In the genomic region with DNA sequence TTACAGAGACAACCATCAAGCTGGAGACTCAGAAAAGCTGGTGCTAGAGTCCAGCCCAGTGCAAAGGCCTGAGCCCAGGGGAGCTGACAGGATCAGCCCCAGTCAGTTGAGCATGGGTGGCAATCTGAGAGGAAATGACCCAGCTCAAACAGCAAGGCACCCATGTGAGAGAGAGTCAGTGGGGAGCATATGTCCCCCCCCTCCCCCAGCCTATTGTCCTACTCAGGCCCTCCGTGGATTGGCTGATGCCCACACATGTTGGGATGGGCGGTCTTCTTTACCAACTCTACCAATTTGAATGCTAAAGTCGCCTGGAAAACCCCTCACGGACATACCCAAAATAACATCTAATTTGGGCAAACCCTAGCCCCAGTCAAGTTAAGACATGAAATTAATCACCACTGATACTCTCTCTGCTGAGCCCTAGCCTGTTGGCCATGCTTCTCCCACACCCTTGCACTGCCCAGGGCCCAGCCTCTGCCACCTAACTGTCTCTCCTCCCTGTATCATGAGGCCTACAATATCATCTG, we compare ENCODE assay signal across 1 mouse cellular context.
A peak's percentile ranks its signal among the peaks of the same experiment; 100 is the strongest.
TF ChIP-seq lines count a peak whose summit lies in the region.

No protein-coding gene starts in this region.

TF ChIP-seq in CH12.LX, 34 proteins besides CTCF, POLR2A, EP300 and RAD21:
- TF ChIP-seq NELFE (IDR thresholded peaks at IDR 0.05; ENCODE audit: low read depth, low read length) = peak; percentile 68
- TF ChIP-seq MAZ (IDR thresholded peaks at IDR 0.05; ENCODE audit: low read depth, low read length) = peak; percentile 80
- TF ChIP-seq ZMIZ1 (IDR thresholded peaks at IDR 0.05; ENCODE audit: low read depth, low read length) = peak; percentile 85
- 0 out of 2 replicates have a peak, but pooled peaks have one; percentile 15 for TF ChIP-seq MAFK (IDR thresholded peaks at IDR 0.05; ENCODE audit: insufficient replicate concordance, low read length)
- TF ChIP-seq SMC3 (IDR thresholded peaks at IDR 0.05; ENCODE audit: low read depth, low read length) = peak; percentile 20
- peak; percentile 78 for TF ChIP-seq CHD2 (IDR thresholded peaks at IDR 0.05; ENCODE audit: low read length)
- no peak for TF ChIP-seq KAT2A (IDR thresholded peaks at IDR 0.05; ENCODE audit: insufficient replicate concordance, low read length)
- peak; percentile 44; the same call in 1 of the 2 replicates for TF ChIP-seq ELF1 (IDR thresholded peaks at IDR 0.05; ENCODE audit: low read depth, low read length)
- no peak for TF ChIP-seq POLR2AphosphoS2 (IDR thresholded peaks at IDR 0.05; ENCODE audit: low read depth, low read length)
- TF ChIP-seq TBP (conservative IDR thresholded peaks at IDR 0.05; ENCODE audit: low read depth, low read length) = peak; percentile 89
- TF ChIP-seq UBTF (IDR thresholded peaks at IDR 0.05; ENCODE audit: low read depth, low read length) = 0 out of 2 replicates have a peak, but pooled peaks have one; percentile 85
- TF ChIP-seq MEF2A (IDR thresholded peaks at IDR 0.05; ENCODE audit: borderline replicate concordance, low read depth, low read length) = peak; percentile 98
- peak; percentile 80 for TF ChIP-seq TCF12 (IDR thresholded peaks at IDR 0.05; ENCODE audit: low read depth, low read length)
- TF ChIP-seq ETS1 (conservative IDR thresholded peaks at IDR 0.05; ENCODE audit: low read depth, low read length) = peak; percentile 76
- TF ChIP-seq JUN (IDR thresholded peaks at IDR 0.05; ENCODE audit: insufficient read depth, low read depth, low read length) = peak; percentile 44; the same call in 1 of the 2 replicates
- peak; percentile 93 for TF ChIP-seq MYC (IDR thresholded peaks at IDR 0.05; ENCODE audit: low read depth, low read length)
- TF ChIP-seq CHD1 (IDR thresholded peaks at IDR 0.05; ENCODE audit: low read depth, low read length) = peak; percentile 87
- TF ChIP-seq ZNF384 (IDR thresholded peaks at IDR 0.05; ENCODE audit: low read depth, low read length) = no peak
- TF ChIP-seq GABPA (IDR thresholded peaks at IDR 0.05; ENCODE audit: insufficient replicate concordance, low read depth, low read length) = no peak
- peak; percentile 82 for TF ChIP-seq MAX (IDR thresholded peaks at IDR 0.05; ENCODE audit: low read length)
- TF ChIP-seq IRF4 (IDR thresholded peaks at IDR 0.05; ENCODE audit: low read depth, low read length) = peak; percentile 86
- peak; percentile 33; the same call in 1 of the 2 replicates for TF ChIP-seq HCFC1 (IDR thresholded peaks at IDR 0.05; ENCODE audit: low read depth, low read length)
- TF ChIP-seq USF1 (IDR thresholded peaks at IDR 0.05; ENCODE audit: low read depth, low read length) = peak; percentile 56
- peak; percentile 56; the same call in 1 of the 2 replicates for TF ChIP-seq SIN3A (IDR thresholded peaks at IDR 0.05; ENCODE audit: low read length)
- TF ChIP-seq BHLHE40 (IDR thresholded peaks at IDR 0.05; ENCODE audit: low read depth, low read length) = peak; percentile 71; the same call in 1 of the 2 replicates
- TF ChIP-seq USF2 (conservative IDR thresholded peaks at IDR 0.05; ENCODE audit: low read depth, low read length) = no peak; the same call in 1 of the 2 replicates
- no peak for TF ChIP-seq ZKSCAN1 (IDR thresholded peaks at IDR 0.05; ENCODE audit: borderline replicate concordance, low read depth, low read length)
- TF ChIP-seq NRF1 (IDR thresholded peaks at IDR 0.05; ENCODE audit: low read depth, low read length) = 0 out of 2 replicates have a peak, but pooled peaks have one; percentile 29
